Mouse (Mus musculus): ENCODE data around the gene Olfr133.
"Not testable (repeated sequence)": the region's sequence is repeated elsewhere in the genome, so short reads cannot be mapped to it uniquely, and the experiment has no call there.

Olfr133 gene

GRCm38 (mm10) chr17:38144981-38145380 is at the start of gene Olfr133:
Gene Olfr133, plus strand, starts transcription at chr17:38145281.
- no peak for DNase-seq (ENCODE audit: low read depth, low spot score)

GRCm38 (mm10) chr17:38124199-38124598 is 20.9 kb upstream of the Olfr133 start:
- not testable (repeated sequence) for DNase-seq (ENCODE audit: low read depth, low spot score)

GRCm38 (mm10) chr17:38125371-38125770 is 19.7 kb upstream of the Olfr133 start:
- DNase-seq (ENCODE audit: low read depth, low spot score): not testable (repeated sequence)

GRCm38 (mm10) chr17:38134426-38134825 is 10.7 kb upstream of the Olfr133 start, which contains the start of gene Olfr132:
Gene Olfr132, minus strand, starts transcription at chr17:38134526.
- DNase-seq (ENCODE audit: low read depth, low spot score): no peak

GRCm38 (mm10) chr17:38171088-38171487 is 26.0 kb downstream of the Olfr133 start, which contains the start of gene Olfr134:
Gene Olfr134, plus strand, starts transcription at chr17:38171388.
- DNase-seq (ENCODE audit: low read depth, low spot score): no peak

All from c-Kit-negative CD71-positive TER-119-positive erythroid progenitor cells, embryonic 14.5 days (primary cell).